Mouse (Mus musculus) spleen, adult 18-20 months (tissue): ENCODE data around the gene Ankrd44.

Experiments used
- DNase-seq, 2 experiments: peaks; one replicate each; pipeline ENCODE4 v3.0.0; 2022; ENCODE audit warnings: mixed read lengths in 2 of 2

Gene Ankrd44

DNA sequence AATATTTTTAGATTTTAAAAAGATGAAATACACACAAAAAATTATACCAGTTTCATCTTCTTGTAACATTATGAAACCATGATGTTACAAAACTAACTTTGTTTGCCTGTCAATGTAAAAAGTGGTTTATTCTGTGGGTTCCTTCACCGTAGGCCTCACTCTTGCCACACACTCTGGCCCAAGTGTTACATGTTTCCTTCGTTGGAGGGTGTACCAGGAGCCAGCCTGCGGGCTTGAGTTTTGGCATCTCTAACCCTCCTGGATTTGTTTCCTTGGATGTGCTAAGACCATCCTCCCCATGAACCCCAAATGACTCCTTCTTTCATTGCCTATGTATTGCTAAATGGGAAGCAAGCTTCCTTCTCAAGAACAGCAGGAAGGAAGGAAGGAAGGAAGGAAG lies 230.8 kb downstream of the Ankrd44 start:
- DNase-seq, result no peak

DNA sequence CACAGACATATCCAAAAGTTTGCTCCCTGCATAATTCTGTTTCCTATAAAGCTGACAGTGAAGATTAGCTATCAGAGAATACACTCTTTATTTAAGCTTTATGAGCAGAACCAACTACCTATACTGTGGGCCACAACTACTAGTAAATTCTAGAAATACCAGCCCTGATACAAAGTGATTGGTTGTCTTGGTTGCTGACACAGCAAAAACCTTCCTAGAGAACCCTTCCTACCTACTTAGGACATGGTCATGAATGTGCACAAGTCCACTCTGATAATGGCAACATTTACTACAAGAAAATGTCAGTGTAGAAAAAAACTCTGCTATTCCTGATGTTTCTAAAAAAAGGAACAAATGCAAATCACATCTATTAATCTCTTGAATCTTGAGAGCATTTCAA lies 234.4 kb downstream of the Ankrd44 start:
- no peak for DNase-seq

DNA sequence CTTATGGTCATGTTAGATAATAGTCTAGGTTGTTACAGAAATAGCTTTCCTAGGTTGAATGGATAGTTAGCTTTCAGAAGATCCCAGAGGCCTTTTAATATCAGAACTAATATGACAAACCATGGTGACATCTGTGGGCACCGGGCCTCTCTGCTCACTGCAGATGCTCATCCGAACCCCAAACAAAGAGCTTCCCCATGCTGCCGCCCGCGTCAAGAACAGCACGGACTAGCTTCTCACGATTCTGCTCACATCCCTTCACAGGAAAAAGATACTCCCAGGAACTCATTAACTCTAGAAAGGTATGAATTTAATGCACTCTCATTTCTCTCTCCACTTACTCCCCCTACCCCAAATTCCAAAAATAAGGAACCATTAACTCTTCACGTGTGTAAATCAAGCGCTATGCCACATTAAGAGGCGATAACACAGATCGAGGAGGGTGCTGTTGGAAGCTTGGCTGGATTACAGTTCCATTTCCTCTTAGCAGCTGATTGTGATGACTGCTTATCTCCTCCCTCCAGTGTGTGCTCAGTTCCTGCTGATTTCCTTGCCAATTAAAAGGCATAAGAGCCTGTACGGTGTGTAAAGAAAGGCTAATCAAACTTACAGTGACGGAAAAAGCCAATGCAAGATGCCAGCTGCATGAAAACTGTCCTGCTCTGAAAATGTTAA lies 235.8 kb downstream of the Ankrd44 start:
- no peak for DNase-seq

DNA sequence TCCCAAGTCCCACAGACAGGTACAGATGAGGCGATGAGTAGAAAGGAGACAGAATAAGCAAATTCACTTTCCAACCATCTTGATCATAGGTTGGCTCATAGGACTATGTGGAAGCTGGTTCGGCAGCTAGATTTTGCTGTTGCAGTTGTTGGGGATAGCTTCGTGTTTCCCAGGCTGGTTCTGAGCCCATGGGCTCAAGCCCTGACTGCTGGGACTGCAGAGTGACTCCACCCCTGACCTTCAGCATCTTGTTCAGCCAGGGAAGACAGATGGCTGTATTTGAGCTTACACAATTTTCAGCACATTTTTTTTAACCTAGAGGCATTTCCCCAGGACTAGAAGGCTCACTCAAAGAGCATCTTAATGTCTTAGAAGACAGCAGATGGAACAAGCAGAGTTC lies 237.7 kb downstream of the Ankrd44 start:
- no peak for DNase-seq

DNA sequence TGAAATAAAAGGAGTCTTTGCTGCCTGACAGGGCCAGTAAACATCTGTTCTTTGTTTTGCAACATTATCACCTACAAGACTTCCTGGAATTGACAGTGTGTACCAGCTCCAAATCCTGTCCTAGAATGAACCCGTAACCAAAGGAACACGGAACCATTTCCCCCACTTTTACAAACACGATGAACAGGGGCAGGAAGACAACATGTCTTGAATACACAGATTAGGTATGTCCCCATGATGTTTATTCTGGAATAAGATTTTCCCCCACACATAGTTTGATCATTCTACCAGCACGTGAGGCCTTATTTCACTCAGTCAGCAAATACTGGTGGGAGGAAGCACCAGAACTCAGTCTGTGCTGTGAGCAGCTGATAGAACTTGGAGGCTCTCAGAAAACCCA lies 241.9 kb downstream of the Ankrd44 start:
- DNase-seq, result no peak

DNA sequence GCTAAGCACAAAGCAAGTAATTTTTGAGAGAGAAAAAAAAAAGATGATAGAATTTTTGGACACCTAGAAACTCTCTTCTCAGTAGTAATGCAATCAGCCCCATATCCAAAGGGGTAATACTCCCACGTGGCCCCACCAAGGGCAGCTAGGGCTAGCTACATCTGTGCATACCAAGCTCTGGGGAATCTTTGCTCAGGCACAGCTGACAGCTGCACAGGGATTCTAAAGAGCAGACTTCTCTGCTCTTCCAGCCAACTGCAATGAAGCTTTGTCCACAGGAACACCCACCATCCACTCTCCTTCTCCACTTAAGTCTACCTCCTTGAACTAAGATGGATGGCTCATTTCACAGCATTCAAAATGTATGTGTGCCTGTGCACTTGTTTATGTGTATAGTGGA lies 246.6 kb downstream of the Ankrd44 start:
- no peak for DNase-seq

DNA sequence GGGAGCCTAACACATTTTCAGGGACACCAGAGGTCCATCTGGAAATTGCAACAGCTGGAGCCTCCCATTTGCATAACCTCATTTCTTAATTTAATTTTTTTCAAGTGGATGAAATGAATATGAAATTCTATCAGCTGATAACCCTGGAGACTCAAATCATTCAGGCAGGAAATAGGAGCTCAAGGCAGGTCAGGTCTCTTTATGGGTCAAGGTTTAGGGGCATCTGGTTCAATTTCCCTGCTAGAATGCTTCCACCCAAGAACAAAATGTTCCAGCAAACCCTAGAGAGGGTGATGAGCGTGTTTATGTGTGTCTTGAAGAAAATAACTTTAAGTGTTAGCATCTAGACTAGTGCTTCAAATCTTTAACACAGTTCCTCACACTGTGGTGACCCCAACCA lies 248.2 kb downstream of the Ankrd44 start:
- DNase-seq, result no peak

DNA sequence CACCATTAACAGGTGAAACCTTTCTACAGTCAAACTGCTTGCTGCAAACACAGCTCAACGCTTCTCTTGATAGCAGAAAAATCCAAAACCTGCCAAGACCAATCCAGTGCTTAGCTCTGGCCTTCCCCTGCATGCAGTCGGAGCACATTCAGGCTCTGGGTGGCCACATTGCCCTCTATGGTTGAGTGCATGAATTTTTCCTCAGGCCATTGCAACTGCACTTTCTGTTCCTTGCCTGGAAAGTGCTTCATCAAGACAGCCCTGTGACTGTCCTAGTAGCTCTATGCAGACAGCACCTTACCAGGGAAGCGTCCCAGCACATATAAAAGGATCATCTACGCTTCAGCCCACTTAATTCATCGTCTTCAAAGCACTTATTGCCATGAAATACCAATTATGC lies 250.7 kb downstream of the Ankrd44 start:
- DNase-seq, result no peak

DNA sequence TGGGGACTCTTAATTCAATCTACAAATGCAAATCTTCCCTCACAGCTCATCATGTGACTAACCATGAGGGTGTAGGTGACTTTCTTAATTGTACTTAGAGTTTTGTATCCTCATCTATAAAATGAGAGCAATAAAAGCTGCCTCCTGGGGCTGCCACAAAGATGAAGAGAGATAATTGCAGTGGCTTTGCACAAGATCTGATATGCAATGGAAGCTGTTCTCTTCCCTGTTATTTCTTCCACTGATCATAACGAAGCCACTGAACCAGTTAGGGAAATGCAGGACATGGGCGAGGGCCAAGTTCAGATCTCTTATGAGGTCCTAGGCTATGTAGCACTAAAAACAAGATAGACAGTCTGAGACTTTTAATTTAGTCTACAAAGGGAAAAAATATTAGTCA lies 258.2 kb downstream of the Ankrd44 start:
- no peak for DNase-seq

DNA sequence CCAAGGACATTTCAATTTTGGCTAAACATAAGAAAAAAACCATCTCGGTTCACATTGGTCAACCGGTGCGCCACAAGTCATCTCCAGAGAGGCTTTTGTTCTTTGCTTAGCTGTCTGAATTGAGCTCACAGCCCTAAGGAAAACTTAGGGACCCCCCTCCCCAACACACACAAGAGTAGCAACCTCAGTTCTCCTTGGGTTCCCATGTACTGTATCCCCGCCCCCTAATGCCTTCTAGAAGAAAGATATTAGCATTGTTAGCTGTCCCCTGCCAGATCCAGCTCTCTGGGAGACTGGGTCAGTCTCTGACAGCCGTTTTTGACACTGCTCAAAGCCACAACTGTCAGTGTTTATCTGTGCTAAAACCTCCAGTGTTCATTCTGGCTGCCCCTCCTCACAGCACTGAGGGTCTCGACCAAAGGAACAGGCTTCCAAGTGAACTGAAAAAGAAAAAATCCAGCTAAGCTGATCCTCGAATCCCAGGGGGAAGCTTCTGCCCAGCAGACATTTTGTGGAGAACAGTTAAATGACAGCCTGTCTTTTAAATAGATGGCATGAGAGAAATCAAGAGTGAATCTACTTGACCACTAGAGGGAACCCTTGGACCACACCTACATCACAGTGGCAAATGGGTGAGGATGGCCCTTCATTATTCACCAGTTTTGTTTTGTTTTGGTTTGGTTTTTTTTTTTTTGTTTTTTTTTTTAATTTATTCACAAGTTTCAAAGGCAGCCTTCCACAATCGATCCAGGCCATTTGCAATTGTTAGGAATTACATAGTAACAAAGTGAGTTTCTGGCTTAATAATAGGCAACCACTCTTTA lies 260.4 kb downstream of the Ankrd44 start:
- DNase-seq, result peak in 1 of 2 experiments; percentile 18

DNA sequence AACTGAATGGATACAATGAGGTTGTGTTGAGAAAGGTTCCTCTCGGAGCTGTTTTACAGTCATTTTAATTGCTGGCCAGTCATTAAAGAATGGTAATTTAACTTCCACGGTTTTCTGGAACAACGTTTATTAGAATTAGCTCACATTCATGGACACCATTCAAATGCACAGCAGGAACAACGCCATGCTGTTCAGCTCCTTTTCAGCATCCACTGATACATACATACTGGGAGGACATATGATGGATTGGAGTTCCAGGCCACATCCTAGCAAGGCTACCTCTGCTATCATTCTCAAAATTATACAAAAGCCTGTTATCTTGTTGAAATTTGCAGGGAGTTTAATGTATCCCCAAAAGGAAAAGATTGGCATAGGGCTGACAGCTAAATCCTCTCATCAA lies 261.1 kb downstream of the Ankrd44 start:
- no peak for DNase-seq

DNA sequence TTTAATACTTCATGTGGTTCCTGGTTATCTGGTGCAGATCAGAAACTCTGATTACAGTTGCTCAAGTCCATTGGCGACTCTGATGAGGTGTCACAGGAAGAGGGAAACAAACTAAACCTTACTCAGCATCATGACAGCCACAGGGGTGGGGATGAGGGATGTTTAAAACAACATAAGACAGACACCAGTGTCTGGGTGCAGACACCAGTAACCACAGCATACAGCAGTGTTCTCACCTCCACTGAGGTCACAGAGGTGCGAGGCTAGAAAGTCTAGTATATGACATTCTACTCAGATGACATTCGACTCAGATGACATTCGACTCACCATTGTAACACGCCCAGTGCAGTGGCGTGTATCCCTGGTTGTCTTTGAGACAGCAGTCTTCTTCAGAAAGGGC lies 265.5 kb downstream of the Ankrd44 start:
- no peak for DNase-seq

DNA sequence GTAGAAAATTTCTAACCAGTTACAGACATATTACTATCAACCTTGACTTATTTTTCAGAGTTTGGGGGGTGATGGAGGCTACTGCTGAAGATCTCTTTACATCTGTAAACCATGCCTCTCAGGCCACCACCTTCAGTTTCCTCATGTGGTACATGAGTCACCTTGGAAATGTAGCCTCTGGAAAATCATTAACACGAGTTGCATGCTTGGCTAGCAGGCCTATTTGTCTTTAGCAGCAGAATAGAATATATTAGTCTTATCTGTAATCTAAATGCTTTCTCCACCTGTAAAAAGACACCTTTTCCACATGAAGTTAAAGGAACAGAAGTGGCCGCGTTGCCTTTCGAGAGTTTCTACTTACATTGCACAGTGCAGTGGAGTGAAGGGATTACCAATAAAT lies 267.6 kb downstream of the Ankrd44 start:
- DNase-seq, result no peak

DNA sequence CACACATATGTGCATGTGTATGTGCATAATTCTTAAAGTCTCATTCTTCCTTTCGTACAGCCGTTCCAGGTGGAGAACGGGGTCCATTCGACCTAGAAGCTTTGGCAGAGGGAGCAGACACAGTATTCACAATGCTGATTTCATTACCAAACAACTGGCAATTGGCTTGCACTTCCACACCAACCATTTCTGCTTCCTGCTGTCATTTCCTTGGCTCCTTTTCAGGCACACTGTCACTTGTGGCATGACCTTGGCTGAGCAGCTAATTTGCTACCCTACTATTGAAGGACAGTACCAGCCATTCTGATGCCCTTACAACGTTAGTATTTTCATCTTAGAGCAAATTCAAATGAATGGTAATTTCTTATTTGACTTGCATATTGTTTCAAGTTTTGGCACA lies 277.9 kb downstream of the Ankrd44 start:
- no peak for DNase-seq

DNA sequence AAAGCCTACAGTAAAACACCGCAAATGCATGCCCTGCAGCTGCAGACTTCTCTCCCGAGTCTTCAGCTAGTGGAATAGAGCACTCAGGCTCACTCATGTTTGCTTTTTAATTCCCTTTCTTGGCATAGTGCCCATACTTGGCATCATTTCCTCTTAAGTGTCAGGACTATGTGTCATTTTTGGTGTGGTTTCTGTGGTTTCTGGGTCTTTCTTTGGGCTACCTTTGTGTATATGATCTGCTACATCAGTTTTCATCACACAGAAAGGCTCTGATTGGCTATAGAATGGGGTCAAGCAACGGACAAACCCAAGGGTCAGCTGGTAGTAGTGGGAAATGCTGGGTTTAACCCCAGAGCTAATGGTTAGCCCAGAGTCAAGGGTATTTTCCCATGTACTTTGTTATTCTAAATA lies 278.8 kb downstream of the Ankrd44 start:
- no peak for DNase-seq

DNA sequence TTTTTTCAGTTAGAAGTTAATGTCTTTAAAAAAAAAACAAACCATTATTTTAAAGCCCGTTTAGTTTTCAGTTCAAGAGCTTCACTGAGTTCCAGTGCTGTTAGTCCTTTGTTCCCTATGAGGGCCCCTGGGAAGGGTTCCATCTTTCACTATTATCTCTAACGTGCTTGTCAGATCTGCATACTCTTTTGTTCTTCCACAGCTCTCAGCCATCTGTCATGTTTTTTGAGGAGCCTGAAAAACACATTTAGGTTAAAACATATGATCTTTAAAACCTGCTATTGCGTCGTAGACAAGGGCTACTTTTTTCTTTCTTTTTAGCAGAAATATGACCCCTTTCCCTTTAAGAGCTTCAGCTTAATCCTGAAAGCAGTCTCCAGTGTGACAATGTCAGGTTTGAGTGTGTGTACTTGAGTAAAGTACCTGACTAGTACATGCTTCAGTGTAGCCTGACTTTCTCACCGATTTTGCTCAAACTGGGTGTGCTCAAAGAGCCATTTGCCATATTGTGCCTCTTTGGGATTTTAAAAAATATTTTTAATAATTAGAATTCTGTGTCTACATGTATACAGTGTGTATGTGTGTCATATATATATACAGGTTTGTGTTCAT lies 285.9 kb downstream of the Ankrd44 start:
- DNase-seq, result no peak

DNA sequence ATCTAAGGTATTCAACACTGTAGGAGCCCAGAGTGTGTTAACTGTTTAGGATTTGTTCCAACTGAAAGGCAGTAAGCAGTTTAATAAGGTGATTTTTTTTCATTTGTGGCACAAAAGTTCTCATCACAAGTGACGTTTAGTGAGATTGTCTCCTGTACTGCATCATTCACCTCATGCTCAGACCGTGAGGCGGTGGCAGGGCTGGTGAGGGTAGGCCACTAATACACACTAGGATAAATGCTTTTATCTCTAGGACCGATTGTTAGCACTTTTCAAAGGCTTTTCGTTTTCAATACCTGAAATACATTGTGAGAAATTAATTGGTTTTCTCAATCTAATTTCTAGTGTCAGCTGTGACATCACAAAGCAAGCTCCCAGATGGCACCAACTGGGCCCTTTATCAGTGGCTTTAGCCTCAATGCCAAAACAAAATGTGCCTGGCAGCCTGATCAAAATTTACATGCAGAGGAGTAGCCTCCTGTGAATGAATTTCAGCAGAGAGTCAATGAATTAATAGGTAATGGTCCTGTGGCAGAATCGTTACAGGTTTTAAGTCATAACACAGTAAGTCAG lies 286.6 kb downstream of the Ankrd44 start:
- DNase-seq, result no peak

DNA sequence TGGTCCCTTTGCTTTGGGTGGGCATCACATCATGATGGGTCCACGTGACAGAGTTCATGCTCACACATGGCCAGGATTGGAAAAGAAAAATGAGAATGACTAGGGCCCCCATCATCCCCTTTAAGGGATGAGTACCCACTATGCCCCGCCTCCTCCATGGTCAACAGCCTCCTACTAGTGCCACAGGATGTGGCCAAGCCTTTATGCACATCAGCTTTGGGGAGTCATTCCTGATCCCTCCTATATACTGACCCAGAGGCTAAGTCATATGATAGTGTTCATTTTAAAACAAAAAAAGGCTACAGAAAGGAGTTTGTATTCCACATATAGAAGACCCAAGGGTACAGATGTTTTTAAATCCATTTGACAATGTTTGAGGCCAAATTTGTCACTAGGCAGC lies 287.1 kb downstream of the Ankrd44 start:
- DNase-seq, result no peak

DNA sequence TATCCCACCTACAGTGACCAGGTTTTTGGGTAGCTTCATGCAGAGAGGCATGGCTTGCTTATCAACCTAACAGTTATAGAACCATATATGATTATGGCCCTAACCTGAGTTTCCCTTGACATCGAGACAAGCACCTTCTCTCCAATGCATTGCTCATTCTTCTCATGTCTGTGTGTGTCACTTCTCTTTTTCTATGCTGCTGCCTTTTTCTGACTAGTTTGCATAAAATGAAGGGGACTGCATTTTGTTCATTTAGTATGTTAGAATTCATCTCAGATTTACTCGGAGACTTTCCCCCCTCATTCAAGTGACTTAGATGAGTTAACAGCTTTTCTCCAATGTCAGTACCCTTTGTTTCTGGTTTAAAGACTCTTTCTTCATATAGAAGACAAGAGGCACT lies 288.8 kb downstream of the Ankrd44 start:
- DNase-seq, result no peak

DNA sequence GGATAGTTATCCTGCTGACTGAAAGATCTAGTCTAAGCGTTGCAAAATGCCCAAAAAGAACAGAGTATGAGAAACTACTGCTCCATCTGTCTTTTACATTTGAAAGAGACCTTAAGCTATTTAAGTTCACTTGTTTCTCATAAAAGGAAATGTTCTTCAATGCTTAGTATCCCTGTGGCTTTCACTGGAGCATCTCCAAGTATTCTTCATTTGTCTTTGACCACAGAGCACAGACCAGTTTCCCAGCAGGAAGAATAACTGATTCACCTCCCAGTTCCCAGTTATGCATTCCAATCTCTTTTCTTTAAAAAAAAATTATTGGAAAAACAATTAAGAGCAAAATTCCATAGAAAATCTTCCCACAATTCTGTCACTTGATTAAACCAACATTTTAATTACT lies 297.1 kb downstream of the Ankrd44 start:
- DNase-seq, result no peak

DNA sequence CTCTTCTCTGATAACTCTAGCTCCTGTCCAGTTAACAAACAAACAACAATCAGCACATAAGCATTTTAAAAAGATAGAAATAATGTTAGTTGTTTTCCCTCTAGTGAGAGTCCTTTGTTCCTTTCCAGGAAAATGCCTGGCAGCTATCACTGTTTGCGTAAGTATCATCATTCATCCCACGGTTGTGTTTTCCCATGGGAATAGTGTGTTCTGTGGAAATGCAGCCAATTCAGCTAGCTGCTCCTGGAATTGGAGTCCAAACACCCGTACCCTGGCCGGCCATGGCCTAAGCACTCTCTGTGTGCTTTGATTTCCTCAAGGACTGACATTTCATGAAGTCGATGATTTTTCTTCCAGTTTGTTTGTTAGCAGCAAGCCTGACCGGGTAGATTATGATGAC lies 311.2 kb downstream of the Ankrd44 start:
- no peak for DNase-seq

DNA sequence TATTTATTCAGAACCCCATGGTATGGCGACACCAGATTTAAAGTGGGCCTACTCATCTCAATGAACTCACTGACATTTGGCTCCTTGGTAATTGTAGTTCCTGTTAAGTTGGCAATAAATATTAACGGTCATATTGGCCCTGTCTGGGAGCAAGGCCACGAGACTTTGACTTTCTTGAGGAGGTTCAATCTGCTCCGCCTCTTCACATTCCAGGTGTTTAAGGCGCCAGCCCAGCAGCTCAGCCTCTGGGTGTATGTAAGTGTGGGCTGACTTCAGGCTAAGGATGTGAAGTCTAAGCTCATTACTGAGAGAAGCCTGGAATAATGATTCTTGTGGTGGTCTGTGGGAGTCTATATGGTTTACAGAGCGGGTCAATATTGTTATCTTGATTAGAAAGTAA lies 313.8 kb downstream of the Ankrd44 start:
- DNase-seq, result no peak

DNA sequence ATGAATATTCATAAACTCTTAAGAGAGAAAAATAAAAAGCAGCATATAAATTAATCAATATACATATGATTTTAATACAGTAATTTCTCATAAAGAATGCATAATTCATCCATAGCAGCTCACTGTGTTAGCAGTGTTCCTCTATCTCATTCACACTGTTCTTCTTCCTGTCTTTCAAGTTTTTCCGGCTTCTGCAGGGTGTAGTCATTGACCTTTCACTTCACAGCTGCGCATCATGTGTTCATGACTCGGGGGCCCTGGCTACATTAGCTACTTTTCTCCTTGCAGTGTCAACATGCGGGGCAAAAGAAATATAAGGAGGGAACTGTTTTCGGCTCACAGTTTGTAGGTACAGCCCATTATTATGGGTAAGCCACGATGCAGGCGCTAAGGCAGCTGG lies 314.3 kb downstream of the Ankrd44 start:
- DNase-seq, result no peak

DNA sequence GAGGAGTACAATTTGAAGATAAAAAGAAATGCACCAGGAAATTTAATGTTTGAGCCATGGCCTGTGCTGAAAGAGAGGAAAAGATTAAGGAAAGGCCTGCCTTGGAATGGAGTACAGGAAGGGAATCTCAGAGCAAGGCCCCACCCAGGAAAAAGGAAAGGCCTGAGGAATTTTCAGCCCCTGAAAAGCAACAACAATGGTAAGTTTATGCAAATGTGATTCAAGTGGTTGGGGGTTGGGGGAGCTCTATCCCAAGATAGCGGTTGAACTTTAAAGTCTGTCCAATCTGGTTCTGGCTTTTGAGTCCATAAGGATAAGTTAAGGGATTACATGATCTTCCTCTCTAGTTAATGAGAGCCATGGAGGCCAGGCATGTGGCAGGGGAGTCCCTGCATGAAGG lies 319.3 kb downstream of the Ankrd44 start:
- DNase-seq, result no peak
